Mouse (Mus musculus): ENCODE data around the gene Ccm2.
A peak's percentile ranks its signal among the peaks of the same experiment; 100 is the strongest.

Ccm2 gene

DNA sequence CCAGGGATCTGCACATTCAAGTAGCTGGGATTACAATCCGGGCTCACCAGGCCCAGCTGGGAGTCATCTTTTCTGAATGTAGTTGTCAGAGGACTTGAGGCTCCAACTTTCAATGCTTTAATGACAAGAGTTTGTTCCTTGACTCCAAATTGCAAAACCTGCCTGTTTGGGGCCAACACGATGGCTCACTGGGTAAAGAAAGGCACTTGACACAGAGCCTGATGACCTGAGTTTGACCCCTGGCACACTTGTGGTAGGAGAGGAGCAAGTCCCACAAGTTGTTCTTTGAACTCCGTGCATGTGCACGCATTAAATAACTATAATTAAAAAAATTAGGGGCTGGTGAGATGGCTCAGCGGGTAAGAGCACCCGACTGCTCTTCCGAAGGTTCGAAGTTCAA is 16.7 kb upstream of the Ccm2 start:
- no peak for DNase-seq (ENCODE audit: low spot score in 2 of 2)

DNA sequence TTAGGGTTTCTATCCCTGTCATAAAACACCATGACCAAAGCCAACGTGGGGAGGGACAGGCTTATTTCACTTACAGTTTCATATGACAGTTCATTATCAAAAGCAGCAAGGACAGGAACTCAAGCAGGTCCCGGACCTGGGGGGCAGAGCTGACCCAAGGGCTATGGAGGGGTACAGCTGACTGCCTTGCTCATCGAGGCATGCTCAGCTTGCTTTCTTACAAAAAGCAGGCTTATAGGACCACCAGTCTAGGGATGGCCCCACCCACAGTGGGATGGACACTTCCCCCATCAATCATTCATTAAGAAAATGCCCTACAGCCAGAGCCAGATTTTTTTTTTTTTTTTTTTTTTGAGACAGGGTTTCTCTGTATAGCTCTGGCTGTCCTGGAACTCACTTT is 15.9 kb upstream of the Ccm2 start:
- DNase-seq (ENCODE audit: low spot score in 2 of 2), result no peak

- DNase-seq (ENCODE audit: low spot score in 2 of 2), result no peak
These were observed 2.0 kb upstream of the Ccm2 start for GRCm38 (mm10) chr11:6544683-6545082.

- no peak for DNase-seq (ENCODE audit: low spot score in 2 of 2)
These were observed 1.4 kb upstream of the Ccm2 start for GRCm38 (mm10) chr11:6545186-6545856.

DNA sequence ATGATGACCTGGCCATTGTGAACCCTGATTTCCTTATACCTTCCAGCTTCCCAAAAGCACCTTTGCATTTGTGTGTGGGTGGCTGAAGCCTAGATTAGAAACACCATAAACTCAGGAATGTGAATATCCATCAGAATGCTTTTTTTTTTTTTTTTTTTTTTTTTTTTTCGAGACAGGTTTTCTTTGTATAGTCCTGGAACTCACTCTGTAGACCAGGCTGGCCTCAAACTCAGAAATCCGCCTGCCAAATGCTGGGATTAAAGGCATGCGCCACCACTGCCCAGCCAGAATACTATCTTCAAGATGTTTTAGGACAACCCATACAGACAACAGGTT is 862 bp upstream of the Ccm2 start:
- DNase-seq (ENCODE audit: low spot score in 2 of 2), result no peak

- DNase-seq (ENCODE audit: low spot score in 2 of 2), result peak; percentile 78 to 91
These were observed 472 bp downstream of the Ccm2 start for GRCm38 (mm10) chr11:6547037-6547680.

DNA sequence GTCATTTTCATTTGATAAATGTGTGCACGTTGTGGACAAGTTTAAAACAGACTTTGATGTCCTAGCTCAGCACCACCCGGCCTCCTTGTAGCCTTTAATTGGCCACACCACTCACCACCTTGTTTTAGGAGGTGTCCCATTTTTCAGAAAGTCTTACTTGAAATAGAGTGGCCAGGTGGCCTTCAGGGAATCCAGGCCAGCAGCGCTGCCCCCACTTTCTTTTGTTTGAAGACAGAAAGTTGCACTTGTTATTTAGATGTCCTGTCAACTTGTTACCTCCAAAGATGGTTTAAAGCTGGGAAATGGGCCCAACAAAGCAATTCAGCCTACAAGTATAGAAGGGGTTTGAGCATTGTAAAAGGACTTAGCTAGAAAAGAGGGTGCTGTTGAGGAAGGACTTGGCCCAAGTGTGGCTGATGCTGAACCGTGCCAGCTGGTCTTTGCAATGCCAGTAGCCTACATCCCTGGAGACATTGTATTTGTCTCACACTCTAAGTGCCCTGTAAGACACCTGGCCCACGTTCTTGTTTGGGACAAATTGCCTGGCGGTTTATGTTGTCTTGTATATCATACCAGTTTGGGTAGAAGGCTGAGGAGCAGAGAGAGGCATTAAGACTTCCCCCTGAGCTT is 1.1 kb downstream of the Ccm2 start:
- no peak for DNase-seq (ENCODE audit: low spot score in 2 of 2)

GRCm38 (mm10) chr11:6549770-6550169 is 3.1 kb downstream of the Ccm2 start:
- no peak for DNase-seq (ENCODE audit: low spot score in 2 of 2)

DNA sequence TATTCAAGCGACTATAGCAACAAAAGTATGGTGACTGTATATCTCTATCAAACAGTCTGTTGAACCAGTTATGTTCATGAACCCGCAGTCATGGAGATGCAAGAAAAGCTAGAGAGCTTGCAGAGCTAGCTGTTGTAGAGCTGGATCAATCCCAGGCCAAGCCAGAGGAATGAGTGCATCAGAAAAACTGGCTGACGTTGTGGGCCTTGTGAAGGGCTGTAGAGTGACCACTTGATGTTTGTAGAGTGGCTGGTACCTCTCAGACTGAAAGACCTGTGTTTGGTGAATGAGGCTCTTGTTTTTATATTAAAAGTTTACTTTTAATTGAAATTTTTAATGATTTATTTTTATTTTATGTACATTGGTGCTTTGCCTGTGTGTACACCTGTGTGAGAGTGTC is 3.5 kb downstream of the Ccm2 start:
- no peak for DNase-seq (ENCODE audit: low spot score in 2 of 2)

- no peak for DNase-seq (ENCODE audit: low spot score in 2 of 2)
These were observed 11.5 kb downstream of the Ccm2 start for GRCm38 (mm10) chr11:6558234-6558633.

GRCm38 (mm10) chr11:6559996-6560395 is 13.3 kb downstream of the Ccm2 start:
- no peak for DNase-seq (ENCODE audit: low spot score in 2 of 2)

- DNase-seq (ENCODE audit: low spot score in 2 of 2), result peak in 1 of 2 experiments; percentile 71
These were observed 14.1 kb downstream of the Ccm2 start for GRCm38 (mm10) chr11:6560655-6561360.

DNA sequence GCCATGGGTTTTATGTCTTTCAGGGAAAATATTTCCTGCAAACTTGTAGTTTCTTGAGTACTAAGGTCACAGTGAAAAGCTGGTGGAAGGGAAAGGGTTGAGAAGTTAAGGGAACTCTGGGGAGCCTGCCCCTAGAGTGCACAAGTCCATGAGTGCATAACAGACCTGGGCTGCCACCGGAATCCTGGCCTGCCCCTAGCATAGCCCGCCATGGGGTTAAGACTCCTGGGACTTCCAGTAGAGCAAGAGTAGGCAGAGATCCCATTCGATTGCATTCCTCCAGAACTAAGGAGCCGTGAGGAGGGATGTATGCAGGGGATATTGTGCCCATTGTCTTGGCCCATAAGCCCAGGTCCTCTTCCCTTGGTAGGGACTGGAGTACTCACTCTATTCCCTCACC is 14.8 kb downstream of the Ccm2 start:
- peak in 1 of 2 experiments; percentile 66 for DNase-seq (ENCODE audit: low spot score in 2 of 2)

GRCm38 (mm10) chr11:6562359-6562758 is 15.7 kb downstream of the Ccm2 start:
- peak; percentile 46 to 72 for DNase-seq (ENCODE audit: low spot score in 2 of 2)

GRCm38 (mm10) chr11:6563201-6563600 is 16.5 kb downstream of the Ccm2 start:
- DNase-seq (ENCODE audit: low spot score in 2 of 2), result no peak

- no peak for DNase-seq (ENCODE audit: low spot score in 2 of 2)
These were observed 19.8 kb downstream of the Ccm2 start for GRCm38 (mm10) chr11:6566496-6566895.

DNA sequence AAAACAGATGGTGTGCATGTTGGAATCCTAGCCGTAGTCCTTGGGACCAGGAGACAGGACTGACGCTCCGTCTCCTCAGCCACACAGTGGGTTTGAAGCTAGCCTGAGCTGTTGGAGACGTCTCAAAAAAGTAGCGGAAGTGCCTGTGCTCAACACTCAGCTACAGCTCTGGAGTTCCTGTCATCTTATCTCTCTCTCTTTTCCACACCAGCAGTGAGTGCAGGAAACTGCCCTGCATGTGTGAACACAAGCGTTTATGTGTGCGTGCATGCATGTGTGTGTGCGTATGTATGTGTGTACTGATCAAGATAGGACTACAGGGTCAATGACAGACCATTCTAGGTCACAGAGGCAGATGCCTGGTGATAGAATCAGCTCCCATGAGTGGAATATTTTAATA is 21.3 kb downstream of the Ccm2 start:
- no peak for DNase-seq (ENCODE audit: low spot score in 2 of 2)

DNA sequence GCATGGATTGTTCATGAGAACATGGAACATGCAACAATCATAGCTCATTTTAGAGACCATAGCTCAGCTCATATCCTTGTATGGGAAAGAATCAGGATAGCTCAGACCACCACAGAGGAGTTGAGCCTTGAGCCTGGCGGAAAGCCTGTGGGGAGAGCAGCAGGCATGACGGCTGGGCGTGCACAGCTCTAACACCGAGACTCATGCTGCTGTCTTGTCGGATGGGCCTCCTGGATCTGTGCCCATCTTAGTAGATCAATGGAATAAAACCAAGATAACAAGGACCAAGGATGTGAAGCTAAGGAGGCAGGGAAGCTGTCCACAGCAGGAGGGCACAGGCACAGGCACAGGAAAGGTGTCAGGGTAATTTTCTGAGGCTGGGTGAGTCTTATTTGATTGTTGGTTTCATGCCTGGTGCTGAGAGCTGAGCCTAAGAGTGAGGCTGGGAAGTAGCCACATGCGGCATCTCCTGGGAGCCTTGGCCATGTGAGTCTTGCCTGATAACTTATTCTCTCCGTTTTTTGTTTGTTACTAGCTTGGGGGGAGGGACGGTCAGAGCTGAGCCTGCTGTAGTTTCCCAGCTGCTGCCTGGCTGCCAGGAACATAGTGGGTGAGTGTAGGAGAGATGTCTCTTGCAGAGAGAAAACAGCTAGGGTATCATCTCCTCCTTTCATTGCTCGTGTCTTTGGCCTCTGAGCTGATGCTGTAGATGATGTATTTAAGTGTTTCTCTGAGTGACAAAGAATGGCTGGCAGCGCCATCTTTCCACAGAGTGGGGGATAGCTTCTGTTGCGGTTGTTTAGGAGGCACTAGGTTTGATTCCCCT is 22.1 kb downstream of the Ccm2 start:
- DNase-seq (ENCODE audit: low spot score in 2 of 2), result no peak

- no peak for DNase-seq (ENCODE audit: low spot score in 2 of 2)
These were observed 22.7 kb downstream of the Ccm2 start for GRCm38 (mm10) chr11:6569410-6569777.

DNA sequence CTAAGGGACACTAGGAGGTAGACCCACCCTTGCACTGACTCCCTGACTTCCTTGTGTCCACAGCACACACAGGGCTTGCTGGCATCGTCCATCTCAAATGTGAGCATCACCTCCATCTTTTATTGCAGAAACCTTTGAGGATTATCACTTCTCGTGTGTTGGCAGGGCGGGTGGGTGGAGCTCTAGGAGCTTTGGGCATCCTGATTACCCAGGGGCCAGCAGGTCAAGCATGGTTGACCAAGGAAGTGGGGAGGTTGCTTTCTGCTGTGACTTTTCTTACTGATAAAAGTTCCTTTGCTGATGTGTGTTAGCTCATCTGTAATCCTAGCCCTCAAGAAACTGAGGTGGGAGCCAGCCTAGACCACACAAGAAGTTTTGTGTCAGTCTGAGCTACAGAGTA is 29.5 kb downstream of the Ccm2 start:
- DNase-seq (ENCODE audit: low spot score in 2 of 2), result no peak

- no peak for DNase-seq (ENCODE audit: low spot score in 2 of 2)
These were observed 32.7 kb downstream of the Ccm2 start for GRCm38 (mm10) chr11:6579361-6579760.

Measured in spleen, postnatal 4 days (tissue).